Mouse (Mus musculus) midbrain, embryonic 14.5 days (tissue): Measurements from ENCODE around the gene Whrn. TPM values are rescaled to one million over a fixed set of nuclear protein-coding genes. Genes with fewer than 3 reads are reported as not detected.
A peak's percentile ranks its signal among the peaks of the same experiment; 100 is the strongest.

Experiments used
- ATAC-seq: fragments of 200-750 bp; cut with Nextera tagmentation; 2 replicates; pipeline ENCODE4 v1.8.0; 2017; ENCODE audit warnings: moderate number of reproducible peaks, moderate library complexity; ENCODE audit not compliant: low FRiP score, low TSS enrichment
- DNase-seq: peaks from one replicate; pipeline ENCODE4 v3.0.0-alpha.2; 2015
- H3K27ac ChIP-seq: fragments of 300-500 bp; sonication (generic); replicated peaks from 2 replicates; pipeline ENCODE4 v1.5.1; 2014; ENCODE audit warnings: mild to moderate bottlenecking, low read depth, low read length, moderate library complexity
- H3K27me3 ChIP-seq: fragments of 300-500 bp; sonication (generic); 2 replicates; pipeline ENCODE4 v1.6.1; 2014; ENCODE audit warnings: low read length, control low read depth, mixed read lengths; ENCODE audit not compliant: control insufficient read depth, insufficient read depth
- H3K36me3 ChIP-seq: fragments of 300-500 bp; sonication (generic); 2 replicates; pipeline ENCODE4 v1.6.1; 2014; ENCODE audit warnings: low read length, control low read depth; ENCODE audit not compliant: control insufficient read depth, insufficient read depth
- H3K4me1 ChIP-seq: fragments of 300-500 bp; sonication (generic); 2 replicates; pipeline ENCODE4 v1.6.1; 2014; ENCODE audit warnings: mild to moderate bottlenecking, antibody characterized with exemption, low read length, control low read depth; ENCODE audit not compliant: control insufficient read depth, insufficient read depth
- H3K4me2 ChIP-seq: fragments of 300-500 bp; sonication (generic); 2 replicates; pipeline ENCODE4 v1.6.1; 2014; ENCODE audit warnings: mild to moderate bottlenecking, low read length, moderate library complexity
- H3K4me3 ChIP-seq: fragments of 300-500 bp; sonication (generic); replicated peaks from 2 replicates; pipeline ENCODE4 v1.5.1; 2014; ENCODE audit warnings: low read depth, low read length
- H3K9ac ChIP-seq: fragments of 300-500 bp; sonication (generic); replicated peaks from 2 replicates; pipeline ENCODE4 v1.6.1; 2014; ENCODE audit warnings: mild to moderate bottlenecking, low read length, moderate library complexity
- H3K9me3 ChIP-seq: fragments of 300-500 bp; sonication (generic); 2 replicates; pipeline ENCODE4 v1.6.1; 2016; ENCODE audit warnings: low read length, control low read depth, mixed read lengths; ENCODE audit not compliant: control insufficient read depth
- WGBS: fragments of 180-500 bp; shearing (Covaris S2); extraction: QIAGEN DNeasy Blood & Tissue Kit; methylation state at CpG from one replicate; pipeline ENCODE4 v1.1.7; 2014; 5-methylcytosine and 5-hydroxymethylcytosine counted together
- polyA plus RNA-seq: library from polyadenylated mRNA; unstranded; fragments of >200 nt; fragmentation: Nextera tagmentation; extraction: Ambion mirVana; gene quantifications from 2 replicates; pipeline ENCODE4 v1.2.1, GENCODE M21; 2014

The Whrn gene
- polyA plus RNA-seq, 1 experiment from 2014 or later = 7.8 TPM

GRCm38 (mm10) chr4:63487916-63488315 is 7.9 kb downstream of the Whrn start:
- 94% methylated on average over 2 of the region's 2 CpGs for WGBS

GRCm38 (mm10) chr4:63487256-63487655 is 8.5 kb downstream of the Whrn start:
- Histone ChIP-seq H3K9me3 (no peaks in the 10 kb centered on the region), H3K27ac (no peak overlapping the region), H3K4me3 (no peak overlapping the region), H3K4me1 (peaks cover 15% of the 10 kb centered on the region; the same call in 1 of the 2 replicates), H3K4me2 (no peak overlapping the region), H3K36me3 (no peaks in the 10 kb centered on the region), H3K27me3 (no peaks in the 10 kb centered on the region), H3K9ac (no peak overlapping the region)
- WGBS = 70% methylated on average over 6 of the region's 6 CpGs
- ATAC-seq (no peak), DNase-seq (no peak)

More at GRCm38 (mm10) chr4:63487916-63488315, 7.9 kb downstream of the Whrn start:
- Histone ChIP-seq H3K4me3 (no peak overlapping the region), H3K36me3 (no peaks in the 10 kb centered on the region), H3K27me3 (no peaks in the 10 kb centered on the region), H3K4me1 (peaks cover 20% of the 10 kb centered on the region), H3K9me3 (no peaks in the 10 kb centered on the region), H3K9ac (no peak overlapping the region), H3K27ac (no peak overlapping the region), H3K4me2 (no peak overlapping the region)
- DNase-seq = no peak
- ATAC-seq = no peak

GRCm38 (mm10) chr4:63486523-63486922 is 9.3 kb downstream of the Whrn start:
- Histone ChIP-seq H3K9ac (no peak overlapping the region), H3K4me2 (no peak overlapping the region), H3K4me1 (peaks cover 15% of the 10 kb centered on the region; the same call in 1 of the 2 replicates), H3K36me3 (no peaks in the 10 kb centered on the region), H3K4me3 (no peak overlapping the region), H3K27ac (no peak overlapping the region), H3K9me3 (no peaks in the 10 kb centered on the region), H3K27me3 (no peaks in the 10 kb centered on the region)
- DNase-seq (no peak), ATAC-seq (no peak)
- 30% methylated on average over 4 of the region's 4 CpGs for WGBS

GRCm38 (mm10) chr4:63483741-63484140 is 12.1 kb downstream of the Whrn start:
- no peak for DNase-seq
- Histone ChIP-seq H3K36me3 (no peaks in the 10 kb centered on the region), H3K27ac (no peak overlapping the region), H3K9ac (no peak overlapping the region), H3K27me3 (no peaks in the 10 kb centered on the region), H3K4me2 (no peak overlapping the region), H3K9me3 (no peaks in the 10 kb centered on the region), H3K4me3 (no peak overlapping the region), H3K4me1 (0 out of 2 replicates have a peak, but pooled peaks cover 12% of the 10 kb centered on the region)
- WGBS = 37% methylated on average over 7 of the region's 7 CpGs
- ATAC-seq = no peak

- no peak overlapping the region for H3K9ac ChIP-seq
- H3K27me3 ChIP-seq = no peaks in the 10 kb centered on the region
- DNase-seq = no peak
- no peak overlapping the region for H3K4me2 ChIP-seq
- H3K4me1 ChIP-seq = 0 out of 2 replicates have a peak, but pooled peaks cover 6% of the 10 kb centered on the region
- ATAC-seq = no peak
- H3K4me3 ChIP-seq = no peak overlapping the region
- no peak overlapping the region for H3K27ac ChIP-seq
- 35% methylated on average over 11 of the region's 11 CpGs for WGBS
- no peaks in the 10 kb centered on the region for H3K36me3 ChIP-seq
- H3K9me3 ChIP-seq = no peaks in the 10 kb centered on the region
Observed at GRCm38 (mm10) chr4:63480845-63481167, 15.0 kb downstream of the Whrn start.

- 0 out of 2 replicates have a peak, but pooled peaks cover 6% of the 10 kb centered on the region for H3K4me1 ChIP-seq
- H3K4me2 ChIP-seq = no peak overlapping the region; the same call in 1 of the 2 replicates
- no peak overlapping the region for H3K4me3 ChIP-seq
- H3K36me3 ChIP-seq = no peaks in the 10 kb centered on the region
- DNase-seq (peak; percentile 72), ATAC-seq (0 out of 2 replicates have a peak, but pooled peaks have one; percentile 22)
- H3K27ac ChIP-seq = no peak overlapping the region; the same call in 1 of the 2 replicates
- WGBS = 23% methylated on average over 11 of the region's 11 CpGs
- no peak overlapping the region; the same call in 1 of the 2 replicates for H3K9ac ChIP-seq
- no peaks in the 10 kb centered on the region for H3K27me3 ChIP-seq
- H3K9me3 ChIP-seq = no peaks in the 10 kb centered on the region
Observed at GRCm38 (mm10) chr4:63480098-63480844, 15.5 kb downstream of the Whrn start.

GRCm38 (mm10) chr4:63478036-63478435 is 17.8 kb downstream of the Whrn start:
- H3K9ac ChIP-seq = no peak overlapping the region
- H3K27ac ChIP-seq = no peak overlapping the region
- WGBS = 93% methylated on average over 7 of the region's 7 CpGs
- ATAC-seq (no peak), DNase-seq (no peak)
- no peaks in the 10 kb centered on the region for H3K27me3 ChIP-seq
- no peaks in the 10 kb centered on the region for H3K9me3 ChIP-seq
- no peak overlapping the region for H3K4me3 ChIP-seq
- H3K4me1 ChIP-seq = peaks cover 13% of the 10 kb centered on the region
- H3K4me2 ChIP-seq = no peak overlapping the region
- H3K36me3 ChIP-seq = no peaks in the 10 kb centered on the region

- no peak for ATAC-seq
- no peak overlapping the region for H3K4me3 ChIP-seq
- no peaks in the 10 kb centered on the region for H3K36me3 ChIP-seq
- no peaks in the 10 kb centered on the region for H3K27me3 ChIP-seq
- peaks cover 13% of the 10 kb centered on the region for H3K4me1 ChIP-seq
- 97% methylated on average over 6 of the region's 6 CpGs for WGBS
- no peak overlapping the region for H3K4me2 ChIP-seq
- H3K9ac ChIP-seq = no peak overlapping the region
- H3K9me3 ChIP-seq = no peaks in the 10 kb centered on the region
- H3K27ac ChIP-seq = no peak overlapping the region
- DNase-seq = no peak
Observed at GRCm38 (mm10) chr4:63476891-63477290, 18.9 kb downstream of the Whrn start.

- Histone ChIP-seq H3K36me3 (no peaks in the 10 kb centered on the region), H3K27me3 (no peaks in the 10 kb centered on the region), H3K4me1 (peaks cover 11% of the 10 kb centered on the region), H3K27ac (no peak overlapping the region), H3K9ac (no peak overlapping the region), H3K9me3 (no peaks in the 10 kb centered on the region), H3K4me3 (no peak overlapping the region), H3K4me2 (no peak overlapping the region)
- no peak for DNase-seq
- no peak for ATAC-seq
- WGBS = 70% methylated on average over 3 of the region's 3 CpGs
Observed at GRCm38 (mm10) chr4:63475208-63475607, 20.6 kb downstream of the Whrn start.
